Mouse (Mus musculus) stomach, embryonic 14.5 days (tissue): ENCODE data around the gene Commd8. TPM values are rescaled to one million over a fixed set of nuclear protein-coding genes. Genes with fewer than 3 reads are reported as not detected.
"Not testable (repeated sequence)": the region's sequence is repeated elsewhere in the genome, so short reads cannot be mapped to it uniquely, and the experiment has no call there.

Experiments used
- ATAC-seq: fragments of 200-750 bp; cut with Nextera tagmentation; 2 replicates; pipeline ENCODE4 v1.8.0; 2017; ENCODE audit warnings: low read depth, moderate TSS enrichment; ENCODE audit not compliant: insufficient number of reproducible peaks, insufficient read depth, low FRiP score
- H3K27ac ChIP-seq: fragments of 300-500 bp; sonication (generic); 2 replicates; pipeline ENCODE4 v1.5.1; 2014; ENCODE audit warnings: mild to moderate bottlenecking, low read length, moderate library complexity, mixed read lengths
- H3K27me3 ChIP-seq: fragments of 300-500 bp; sonication (generic); 2 replicates; pipeline ENCODE4 v1.6.1; 2014; ENCODE audit warnings: low read length, control low read depth, mixed read lengths; ENCODE audit not compliant: control insufficient read depth, insufficient read depth
- H3K36me3 ChIP-seq: fragments of 300-500 bp; sonication (generic); 2 replicates; pipeline ENCODE4 v1.6.1; 2014; ENCODE audit warnings: mild to moderate bottlenecking, control low read depth, low read length, moderate library complexity, mixed read lengths; ENCODE audit not compliant: control insufficient read depth, insufficient read depth
- H3K4me1 ChIP-seq: fragments of 300-500 bp; sonication (generic); 2 replicates; pipeline ENCODE4 v1.6.1; 2014; ENCODE audit warnings: low read length, control low read depth, mixed read lengths; ENCODE audit not compliant: control insufficient read depth, insufficient read depth
- H3K4me2 ChIP-seq: fragments of 300-500 bp; sonication (generic); replicated peaks from 2 replicates; pipeline ENCODE4 v1.6.1; 2014; ENCODE audit warnings: low read depth, low read length, control low read depth
- H3K4me3 ChIP-seq: fragments of 300-500 bp; sonication (generic); 2 replicates; pipeline ENCODE4 v1.5.1; 2014; ENCODE audit warnings: low read depth, low read length, control low read depth
- H3K9ac ChIP-seq: fragments of 300-500 bp; sonication (generic); replicated peaks from 2 replicates; pipeline ENCODE4 v1.6.1; 2014; ENCODE audit warnings: low read depth, mild to moderate bottlenecking, control low read depth, low read length, moderate library complexity, mixed read lengths
- H3K9me3 ChIP-seq: fragments of 300-500 bp; sonication (generic); 2 replicates; pipeline ENCODE4 v1.6.1; 2016; ENCODE audit warnings: low read depth, low read length, control low read depth; ENCODE audit not compliant: control insufficient read depth
- whole genome bisulfite sequencing: fragments of 180-500 bp; shearing (Covaris S2); extraction: QIAGEN DNeasy Blood & Tissue Kit; methylation state at CpG from one replicate; pipeline ENCODE4 v1.1.7; 2014; 5-methylcytosine and 5-hydroxymethylcytosine counted together
- polyA plus RNA-seq: library from polyadenylated mRNA; unstranded; fragments of >200 nt; fragmentation: Nextera tagmentation; extraction: Ambion mirVana; gene quantifications from 2 replicates; pipeline ENCODE4 v1.2.1, GENCODE M21; 2014

Gene Commd8
- polyA plus RNA-seq, 1 experiment from 2014 or later, result 127 TPM

- Histone ChIP-seq H3K4me1 (peaks cover 8% of the 10 kb centered on the region), H3K27ac (no peak overlapping the region), H3K4me3 (no peak overlapping the region), H3K36me3 (peaks cover 20% of the 10 kb centered on the region), H3K4me2 (no peak overlapping the region), H3K9ac (no peak overlapping the region), H3K27me3 (no peaks in the 10 kb centered on the region), H3K9me3 (no peaks in the 10 kb centered on the region)
- 80% methylated on average over 5 of the region's 5 CpGs for WGBS
- ATAC-seq, result no peak
Measured at GRCm38 (mm10) chr5:72162855-72163254, 5.1 kb downstream of the Commd8 start.

GRCm38 (mm10) chr5:72160781-72161485, 7.1 kb downstream of the Commd8 start:
- H3K9ac ChIP-seq, result no peak overlapping the region
- WGBS, result 84% methylated on average over 11 of the region's 11 CpGs
- no peaks in the 10 kb centered on the region for H3K4me1 ChIP-seq

DNA sequence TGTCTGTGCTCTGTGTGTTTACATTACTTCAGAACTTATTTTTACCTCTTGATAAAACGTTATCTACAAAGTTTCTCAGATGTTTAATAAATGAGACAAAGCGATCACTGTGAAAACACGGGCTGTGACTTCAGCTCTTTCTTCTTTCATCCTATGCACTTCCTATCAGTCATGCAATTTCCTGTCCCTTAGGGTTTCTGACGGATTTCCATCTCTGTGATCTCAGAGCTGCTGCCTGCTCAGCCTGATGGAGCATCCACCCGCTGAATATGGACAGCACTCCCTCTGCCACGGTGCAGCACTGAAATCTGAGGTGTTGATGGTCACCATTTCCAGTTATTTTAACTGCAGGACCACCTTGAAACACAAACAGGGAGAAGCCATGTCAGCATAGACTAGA, 8.5 kb downstream of the Commd8 start:
- no peak overlapping the region for H3K9ac ChIP-seq
- no peak overlapping the region for H3K27ac ChIP-seq
- H3K4me1 ChIP-seq, result no peaks in the 10 kb centered on the region
- peaks cover 20% of the 10 kb centered on the region for H3K36me3 ChIP-seq
- ATAC-seq, result no peak
- no peaks in the 10 kb centered on the region for H3K9me3 ChIP-seq
- no peak overlapping the region for H3K4me2 ChIP-seq
- no peaks in the 10 kb centered on the region for H3K27me3 ChIP-seq
- no peak overlapping the region for H3K4me3 ChIP-seq
- 73% methylated on average over 6 of the region's 6 CpGs for WGBS

More at GRCm38 (mm10) chr5:72160781-72161485, 7.1 kb downstream of the Commd8 start:
- Histone ChIP-seq H3K9me3 (no peaks in the 10 kb centered on the region), H3K27me3 (no peaks in the 10 kb centered on the region), H3K36me3 (peaks cover 20% of the 10 kb centered on the region), H3K4me3 (no peak overlapping the region), H3K4me2 (no peak overlapping the region), H3K27ac (no peak overlapping the region)
- ATAC-seq, result no peak

- Histone ChIP-seq H3K36me3 (peaks cover 20% of the 10 kb centered on the region), H3K4me3 (no peak overlapping the region), H3K9ac (no peak overlapping the region), H3K27ac (no peak overlapping the region), H3K9me3 (no peaks in the 10 kb centered on the region), H3K4me1 (no peaks in the 10 kb centered on the region), H3K4me2 (no peak overlapping the region), H3K27me3 (no peaks in the 10 kb centered on the region)
- 92% methylated on average over 12 of the region's 12 CpGs for WGBS
- no peak for ATAC-seq
Measured at GRCm38 (mm10) chr5:72158667-72159066, 9.3 kb downstream of the Commd8 start.

GRCm38 (mm10) chr5:72156598-72156997, 11.4 kb downstream of the Commd8 start:
- Histone ChIP-seq H3K4me2 (no peak overlapping the region), H3K36me3 (peaks cover 15% of the 10 kb centered on the region), H3K4me3 (no peak overlapping the region), H3K9me3 (no peaks in the 10 kb centered on the region), H3K27me3 (no peaks in the 10 kb centered on the region), H3K9ac (no peak overlapping the region), H3K4me1 (no peaks in the 10 kb centered on the region), H3K27ac (no peak overlapping the region)
- no peak for ATAC-seq
- WGBS, result 79% methylated on average over 5 of the region's 5 CpGs

DNA sequence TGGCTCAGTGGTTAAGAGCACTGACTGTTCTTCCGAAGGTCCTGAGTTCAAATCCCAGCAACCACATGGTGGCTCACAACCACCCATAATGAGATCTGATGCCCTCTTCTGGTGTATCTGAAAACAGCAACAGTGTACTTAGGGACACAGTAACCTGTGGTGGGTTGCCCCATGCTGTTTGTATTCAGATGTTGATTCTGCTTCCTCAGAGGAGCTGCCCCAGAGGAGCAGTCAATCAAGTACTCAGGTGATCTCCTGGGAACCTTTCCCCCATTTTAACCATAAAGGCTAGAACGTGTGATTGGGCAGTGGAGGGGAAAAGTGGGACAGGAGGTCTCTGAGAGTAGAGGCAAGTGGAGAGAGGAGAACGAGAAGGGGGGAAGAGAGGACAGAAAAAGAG, 12.3 kb downstream of the Commd8 start:
- H3K27ac ChIP-seq, H3K36me3 ChIP-seq, H3K9me3 ChIP-seq, H3K4me3 ChIP-seq, ATAC-seq, H3K4me2 ChIP-seq, H3K4me1 ChIP-seq, H3K27me3 ChIP-seq, H3K9ac ChIP-seq: not testable (repeated sequence)
- WGBS, result 76% methylated on average over 3 of the region's 3 CpGs

GRCm38 (mm10) chr5:72150870-72151269, 17.1 kb downstream of the Commd8 start:
- 95% methylated on average over 4 of the region's 5 CpGs for WGBS
- Histone ChIP-seq H3K9me3 (no peaks in the 10 kb centered on the region), H3K4me2 (no peak overlapping the region), H3K9ac (no peak overlapping the region), H3K27me3 (no peaks in the 10 kb centered on the region), H3K27ac (no peak overlapping the region), H3K4me3 (no peak overlapping the region), H3K36me3 (no peaks in the 10 kb centered on the region), H3K4me1 (no peaks in the 10 kb centered on the region)
- ATAC-seq, result peak; percentile 49; the same call in 1 of the 2 replicates

DNA sequence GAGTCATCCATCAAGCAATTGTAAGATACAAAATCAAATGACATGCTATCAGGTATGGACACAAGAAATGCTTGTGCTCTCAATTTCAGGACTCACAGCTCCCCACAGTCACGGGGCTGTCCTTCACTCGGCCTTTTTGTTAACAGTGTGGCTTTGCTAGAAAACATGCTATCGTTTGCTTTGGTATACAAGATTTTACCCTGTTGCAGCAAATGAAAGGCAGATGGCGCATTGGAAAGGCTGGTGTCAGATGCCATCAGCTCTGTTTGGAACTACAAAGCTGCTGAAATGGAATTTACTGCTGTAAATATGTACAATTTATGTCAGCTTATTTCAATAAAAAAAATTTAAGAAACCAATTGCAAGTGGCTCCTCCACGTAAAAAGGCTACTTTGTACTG, 19.3 kb downstream of the Commd8 start:
- Histone ChIP-seq H3K27me3 (no peaks in the 10 kb centered on the region), H3K27ac (no peak overlapping the region), H3K4me2 (no peak overlapping the region), H3K4me3 (no peak overlapping the region), H3K36me3 (no peaks in the 10 kb centered on the region), H3K4me1 (no peaks in the 10 kb centered on the region), H3K9me3 (no peaks in the 10 kb centered on the region), H3K9ac (no peak overlapping the region)
- WGBS, result 54% methylated on average over 5 of the region's 5 CpGs
- ATAC-seq, result no peak

DNA sequence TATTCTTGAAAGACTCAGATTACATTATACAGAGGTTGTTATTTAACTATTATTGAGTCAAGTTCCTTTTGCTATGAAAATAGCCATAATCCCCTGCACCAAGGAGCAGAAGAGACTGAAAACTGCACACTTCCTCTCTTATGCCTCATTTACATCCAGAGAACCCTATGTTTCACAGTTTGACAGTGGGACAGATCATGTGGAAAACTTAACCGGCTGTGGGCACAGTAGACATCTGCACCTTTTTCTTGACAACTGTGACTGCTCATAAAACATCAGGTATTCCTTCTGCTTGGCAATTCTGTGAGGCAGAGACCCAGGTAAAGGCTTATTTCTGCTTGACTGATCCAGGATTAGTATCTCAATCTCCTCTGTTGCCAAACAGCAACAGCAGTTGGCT, 28.4 kb downstream of the Commd8 start:
- H3K4me1 ChIP-seq, result no peaks in the 10 kb centered on the region
- no peaks in the 10 kb centered on the region for H3K9me3 ChIP-seq
- 78% methylated on average over 1 of the region's 1 CpGs for WGBS
- no peak overlapping the region for H3K9ac ChIP-seq
- ATAC-seq, result no peak
- H3K4me2 ChIP-seq, result no peak overlapping the region
- H3K36me3 ChIP-seq, result no peaks in the 10 kb centered on the region
- H3K4me3 ChIP-seq, result no peak overlapping the region
- H3K27me3 ChIP-seq, result no peaks in the 10 kb centered on the region
- no peak overlapping the region for H3K27ac ChIP-seq
